Mouse (Mus musculus) gastrocnemius, adult 2 months (tissue): ENCODE data around the gene Slc35b2. TPM values are rescaled to one million over a fixed set of nuclear protein-coding genes. Genes with fewer than 3 reads are reported as not detected.
A peak's percentile ranks its signal among the peaks of the same experiment; 100 is the strongest.

Source experiments
- DNase-seq: peaks from one replicate; pipeline ENCODE4 v3.0.0; 2022
- H3K27ac ChIP-seq: fragments of 200-600 bp; 2 replicates; pipeline ENCODE4 v1.8.1; 2022; ENCODE audit warnings: mild to moderate bottlenecking
- H3K4me3 ChIP-seq: fragments of 200-600 bp; 2 replicates; pipeline ENCODE4 v1.8.1; 2022; ENCODE audit warnings: mild to moderate bottlenecking, moderate library complexity
- CTCF ChIP-seq: fragments of 200-600 bp; IDR thresholded peaks from 2 replicates; pipeline ENCODE4 v1.8.1; 2022; ENCODE audit warnings: antibody characterized with exemption, mild to moderate bottlenecking, moderate library complexity
- intact Hi-C: fragments of 180-260 bp; cut with DNase I; formaldehyde crosslinking; loops from one replicate; pipeline ENCODE4 v1.15.1; 2025
- total RNA-seq, 2 experiments: library from RNA; stranded (reverse); gene quantifications; 2 replicates each; pipeline ENCODE4 v1.2.3; 2021

Slc35b2 gene
- total RNA-seq, 2 experiments from 2014 or later, result 16.0 to 17.3 TPM

- TF ChIP-seq CTCF, result peak; percentile 2; the same call in 1 of the 2 replicates
- Histone ChIP-seq H3K4me3 (peak overlapping the region; percentile 89), H3K27ac (peak overlapping the region; percentile 94)
- intact Hi-C loops, result loop anchor here (10.0 kb wide), 1 partner anchor 441 kb away; the partner anchor contains the start of gene Vegfa
- DNase-seq, result no peak
Observed at GRCm38 (mm10) chr17:45593479-45593878, 29.8 kb downstream of the Slc35b2 start.

GRCm38 (mm10) chr17:45594195-45594594 lies 30.5 kb downstream of the Slc35b2 start:
- TF ChIP-seq CTCF, result no peak
- H3K4me3 ChIP-seq, result peak overlapping the region; percentile 89
- no peak for DNase-seq
- peak overlapping the region; percentile 91 for H3K27ac ChIP-seq
- intact Hi-C loops, result loop anchor here (10.0 kb wide), 1 partner anchor 441 kb away; the partner anchor contains the start of gene Vegfa

- peak; percentile 11; the same call in 1 of the 2 replicates for TF ChIP-seq CTCF
- H3K4me3 ChIP-seq, result peak overlapping the region; percentile 89
- DNase-seq, result peak; percentile 90
- peak overlapping the region; percentile 91 for H3K27ac ChIP-seq
- intact Hi-C loops, result loop anchor here (10.0 kb wide), 1 partner anchor 440 kb away; the partner anchor contains the start of gene Vegfa
Observed at GRCm38 (mm10) chr17:45594881-45595735, 31.4 kb downstream of the Slc35b2 start.

- H3K27ac ChIP-seq, result peak overlapping the region; percentile 91
- DNase-seq, result no peak
- H3K4me3 ChIP-seq, result peak overlapping the region; percentile 89
- no peak for TF ChIP-seq CTCF
- intact Hi-C loops, result loop anchor here (10.0 kb wide), 1 partner anchor 439 kb away; the partner anchor contains the start of gene Vegfa
Observed at GRCm38 (mm10) chr17:45595736-45596390, 32.2 kb downstream of the Slc35b2 start.

GRCm38 (mm10) chr17:45596631-45597396 lies 33.1 kb downstream of the Slc35b2 start:
- peak; percentile 93 for DNase-seq
- intact Hi-C loops, result loop anchor here (10.0 kb wide), 1 partner anchor 438 kb away; the partner anchor contains the start of gene Vegfa
- peak; percentile 82 for TF ChIP-seq CTCF
- Histone ChIP-seq H3K4me3 (no peak overlapping the region), H3K27ac (peak overlapping the region; percentile 91)

GRCm38 (mm10) chr17:45597787-45598186 lies 34.1 kb downstream of the Slc35b2 start:
- TF ChIP-seq CTCF, result no peak
- Histone ChIP-seq H3K27ac (peak overlapping the region; percentile 90), H3K4me3 (no peak overlapping the region)
- intact Hi-C loops, result loop anchor here (10.0 kb wide), 1 partner anchor 437 kb away; the partner anchor contains the start of gene Vegfa
- peak; percentile 71 for DNase-seq

GRCm38 (mm10) chr17:45598376-45598775 lies 34.7 kb downstream of the Slc35b2 start:
- Histone ChIP-seq H3K27ac (peak overlapping the region; percentile 90), H3K4me3 (peak overlapping the region; percentile 77)
- no peak for DNase-seq
- intact Hi-C loops, result loop anchor here (10.0 kb wide), 1 partner anchor 436 kb away; the partner anchor contains the start of gene Vegfa
- no peak for TF ChIP-seq CTCF

- Histone ChIP-seq H3K4me3 (peak overlapping the region; percentile 77), H3K27ac (peak overlapping the region; percentile 90)
- intact Hi-C loops, result loop anchor here (10.0 kb wide), 1 partner anchor 436 kb away; the partner anchor contains the start of gene Vegfa
- DNase-seq, result no peak
- no peak for TF ChIP-seq CTCF
Observed at GRCm38 (mm10) chr17:45598891-45599290, 35.2 kb downstream of the Slc35b2 start.

GRCm38 (mm10) chr17:45599446-45600242 lies 36.0 kb downstream of the Slc35b2 start, which contains the start of gene Slc29a1:
Gene Slc29a1, minus strand, starts transcription at chr17:45599606.
- H3K27ac ChIP-seq, result peak within 1 kb of the TSS; percentile 90
- intact Hi-C loops, result loop anchor here (10.0 kb wide), 1 partner anchor 435 kb away; the partner anchor contains the start of gene Vegfa
- peak; percentile 90 for DNase-seq
- H3K4me3 ChIP-seq, result peak within 1 kb of the TSS; percentile 77
- TF ChIP-seq CTCF, result peak; percentile 10; the same call in 1 of the 2 replicates

GRCm38 (mm10) chr17:45600267-45600666 lies 36.6 kb downstream of the Slc35b2 start:
- DNase-seq, result no peak
- H3K4me3 ChIP-seq, result no peak overlapping the region
- peak overlapping the region; percentile 90 for H3K27ac ChIP-seq
- TF ChIP-seq CTCF, result no peak
- intact Hi-C loops, result no loop called here

GRCm38 (mm10) chr17:45601325-45601724 lies 37.7 kb downstream of the Slc35b2 start:
- no peak for DNase-seq
- no peak for TF ChIP-seq CTCF
- H3K27ac ChIP-seq, result no peak overlapping the region
- H3K4me3 ChIP-seq, result no peak overlapping the region
- intact Hi-C loops, result no loop called here
